Mouse (Mus musculus): Measurements from ENCODE around the gene Pla2g4d.

- TF ChIP-seq CTCF (IDR thresholded peaks at IDR 0.05; ENCODE audit: low read depth) (no peak), EP300 (IDR thresholded peaks at IDR 0.05; ENCODE audit: low read depth) (no peak)
Observed at GRCm38 (mm10) chr2:120276951-120277350, 12.0 kb downstream of the Pla2g4d start.

Data from liver, postnatal 0 days (tissue).